Mouse (Mus musculus) brain, embryonic 18.5 days (tissue): ENCODE results near the gene Ccdc15.
"Not testable (repeated sequence)": the region's sequence is repeated elsewhere in the genome, so short reads cannot be mapped to it uniquely, and the experiment has no call there.

ENCODE experiments used
- DNase-seq: peaks from one replicate; pipeline ENCODE4 v3.0.0-alpha.2; 2012; ENCODE audit warnings: low read depth, low spot score

The Ccdc15 gene

DNA sequence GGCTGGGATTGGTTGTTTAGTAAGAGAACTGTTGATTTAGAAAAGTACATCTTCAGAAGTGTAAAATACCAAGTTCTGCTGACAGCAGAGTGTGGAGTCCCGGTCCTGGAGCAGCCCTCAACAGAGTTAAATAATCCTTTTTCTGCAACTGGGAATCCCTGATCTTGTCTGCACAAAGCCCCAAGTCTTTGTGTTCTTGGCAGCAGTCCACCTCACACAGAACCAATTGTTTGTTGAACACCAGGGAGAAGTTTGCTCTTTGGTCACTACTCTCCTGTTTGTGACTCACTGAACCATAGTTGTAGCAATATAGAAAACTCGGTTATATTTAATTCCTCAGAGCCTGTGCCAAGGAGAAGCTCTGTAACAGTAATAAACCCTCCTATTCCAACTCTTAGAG, 3.0 kb upstream of the Ccdc15 start:
- no peak for DNase-seq

DNA sequence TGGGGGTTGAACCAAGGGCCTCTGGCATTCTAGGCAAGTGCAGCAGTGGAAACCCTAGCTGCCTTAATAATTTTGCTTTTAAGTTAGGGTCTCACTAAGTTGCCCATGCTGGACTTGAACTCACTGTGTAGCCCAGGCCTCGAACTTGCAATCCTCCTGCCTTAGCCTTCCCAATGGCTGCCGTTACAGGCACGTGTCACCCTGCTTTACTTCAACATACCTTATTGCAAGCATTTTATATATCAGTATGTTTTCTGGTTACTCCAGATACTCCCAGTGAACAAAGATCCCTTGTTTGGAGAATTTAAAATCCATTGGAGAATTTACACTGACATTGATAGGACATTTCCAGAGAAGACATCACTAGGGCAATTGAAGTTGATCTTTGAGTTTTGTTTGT, 818 bp upstream of the Ccdc15 start:
- DNase-seq: no peak

DNA sequence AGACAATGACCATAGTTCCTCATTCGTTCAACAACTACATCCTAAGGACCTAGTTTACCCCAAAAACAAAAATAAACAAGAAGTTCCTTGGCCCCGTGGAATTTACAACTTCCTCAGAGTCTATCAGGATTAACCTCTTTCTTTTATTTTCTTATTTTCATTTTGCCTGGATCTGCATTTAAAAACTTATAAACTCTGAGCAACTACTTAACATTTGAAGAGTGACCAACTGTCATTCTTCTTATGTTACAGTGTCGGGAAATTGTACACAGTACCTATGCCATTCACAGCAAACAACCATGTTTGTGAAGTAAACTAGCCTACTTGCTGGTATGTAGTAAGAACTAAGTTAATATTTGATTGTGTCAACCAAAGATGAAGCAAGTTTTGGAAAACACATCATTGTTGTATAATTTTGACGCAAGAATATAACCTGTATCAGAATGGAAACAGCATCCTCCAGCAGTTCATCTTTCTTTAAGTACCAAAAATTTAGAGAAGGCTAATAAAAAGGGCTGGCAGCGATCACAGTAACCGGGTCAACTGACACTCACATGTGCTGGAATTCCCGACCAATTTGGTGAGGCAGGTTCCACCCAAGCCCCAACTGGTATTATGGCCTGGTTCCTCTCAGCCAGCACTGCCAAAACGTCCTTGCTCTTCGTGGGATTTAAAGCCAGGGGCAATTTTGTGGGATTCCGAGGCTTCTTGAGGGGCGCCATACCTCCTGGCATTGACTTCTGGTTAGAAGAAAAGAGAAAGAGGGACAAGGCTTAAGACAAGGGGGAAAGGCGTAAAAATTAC, 846 bp downstream of the Ccdc15 start:
- DNase-seq: no peak

DNA sequence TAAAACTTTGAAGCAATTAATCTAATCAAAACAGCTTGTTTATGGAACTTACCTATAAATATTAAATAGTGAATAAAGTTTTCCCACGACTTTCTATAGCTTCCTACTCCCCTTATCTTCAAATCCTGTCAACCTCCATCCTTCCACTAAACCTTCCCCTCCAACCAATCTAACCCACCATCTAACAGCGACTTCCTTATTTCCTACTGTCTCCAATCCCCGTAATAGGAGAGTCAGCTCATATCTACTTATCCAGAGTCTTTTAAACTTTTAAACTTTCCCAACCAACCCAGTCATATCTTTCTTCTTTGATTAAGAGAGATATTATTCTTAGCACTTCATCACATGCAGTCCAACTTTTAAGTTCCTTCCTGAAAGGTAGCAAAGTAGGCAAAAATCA, 2.8 kb downstream of the Ccdc15 start:
- DNase-seq: no peak

DNA sequence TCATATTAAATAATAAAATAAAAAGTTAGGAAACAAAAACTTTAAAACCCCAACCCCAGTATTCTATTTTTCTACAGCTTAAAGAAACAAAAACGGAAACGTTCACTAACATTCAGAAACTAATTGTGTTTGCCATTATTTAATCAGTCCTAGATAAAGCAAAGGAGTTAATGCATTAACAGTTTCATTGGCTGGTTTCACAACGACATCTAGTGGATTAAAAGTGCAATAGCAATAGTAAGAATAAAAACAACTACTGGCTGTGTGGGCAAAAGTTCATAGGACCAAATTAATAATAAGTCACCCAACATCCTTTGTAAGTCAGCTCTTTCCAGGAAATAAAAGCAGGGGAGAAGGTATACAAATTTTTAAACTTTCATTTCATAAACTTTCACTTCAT, 18.8 kb downstream of the Ccdc15 start:
- DNase-seq: no peak

DNA sequence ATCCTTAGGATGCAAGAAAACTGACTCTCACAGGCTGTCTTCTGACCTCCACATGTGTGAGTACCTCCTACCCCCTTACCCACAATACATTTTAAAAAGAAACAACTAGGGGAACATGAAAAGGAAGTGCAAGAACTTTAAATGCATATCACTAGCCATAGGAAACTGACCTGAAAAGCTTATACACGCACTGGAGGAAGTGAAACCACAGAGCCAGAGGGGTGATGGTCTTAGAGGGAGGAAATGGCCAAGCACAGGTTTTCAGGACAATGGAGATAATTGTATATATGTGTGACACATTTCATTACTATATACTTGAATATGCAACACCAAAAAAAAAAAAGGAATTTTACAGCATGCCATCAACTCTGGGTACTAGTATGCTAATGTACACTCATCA, 46.5 kb downstream of the Ccdc15 start:
- DNase-seq: no peak

DNA sequence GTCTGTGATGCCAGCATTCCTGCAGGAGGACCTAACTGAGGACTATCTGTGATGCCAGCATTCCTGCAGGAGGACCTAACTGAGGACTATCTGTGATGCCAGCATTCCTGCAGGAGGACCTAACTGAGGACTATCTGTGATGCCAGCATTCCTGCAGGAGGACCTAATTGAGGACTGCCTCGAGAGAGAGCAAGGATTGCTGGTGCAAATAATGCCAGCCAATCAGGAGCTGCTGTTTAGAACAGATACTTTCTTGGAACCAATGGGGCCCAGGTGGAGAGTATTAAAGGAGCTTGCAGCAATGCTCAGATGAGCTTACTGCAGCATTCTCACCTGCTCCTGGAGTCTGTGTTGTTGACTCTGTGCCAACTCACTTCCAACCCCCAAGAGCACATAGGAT, 47.7 kb downstream of the Ccdc15 start:
- not testable (repeated sequence) for DNase-seq

DNA sequence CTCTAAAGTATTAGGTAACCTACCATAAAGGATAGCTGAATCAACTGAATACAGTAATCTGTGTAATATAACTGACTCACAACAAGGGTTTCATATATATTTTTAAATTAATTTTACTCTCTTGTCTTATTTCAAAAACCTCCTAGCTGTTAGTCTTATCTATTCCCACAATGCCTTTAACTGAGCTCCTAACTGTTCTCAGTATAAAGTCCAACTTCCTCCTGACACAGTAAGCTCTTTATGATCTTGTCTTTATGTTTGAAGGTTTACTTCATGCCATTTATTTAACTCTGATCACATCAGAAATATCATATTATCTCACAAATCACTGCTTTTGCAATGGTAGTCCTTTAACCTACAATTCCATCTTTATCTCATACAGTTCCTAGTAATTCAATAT, 52.6 kb downstream of the Ccdc15 start:
- no peak for DNase-seq

DNA sequence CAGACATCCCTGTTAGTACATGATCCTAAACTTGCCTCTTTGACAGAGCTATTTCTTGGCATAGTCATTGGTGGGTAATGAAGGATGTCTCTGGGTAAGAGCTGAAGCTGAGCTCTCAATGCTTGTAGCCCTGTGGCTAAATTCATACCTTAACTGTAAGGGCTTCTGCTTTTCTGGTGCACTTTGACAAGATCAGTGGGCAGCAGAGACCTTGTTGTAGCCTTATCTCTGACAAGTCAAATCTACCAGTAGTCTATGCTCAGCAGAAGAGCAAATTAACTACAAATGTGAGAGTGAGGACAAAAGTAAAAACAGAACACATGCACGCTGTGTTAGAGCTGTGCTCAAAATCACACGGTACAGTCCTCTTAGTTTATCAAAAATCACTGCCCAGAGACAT, 81.6 kb downstream of the Ccdc15 start:
- no peak for DNase-seq

DNA sequence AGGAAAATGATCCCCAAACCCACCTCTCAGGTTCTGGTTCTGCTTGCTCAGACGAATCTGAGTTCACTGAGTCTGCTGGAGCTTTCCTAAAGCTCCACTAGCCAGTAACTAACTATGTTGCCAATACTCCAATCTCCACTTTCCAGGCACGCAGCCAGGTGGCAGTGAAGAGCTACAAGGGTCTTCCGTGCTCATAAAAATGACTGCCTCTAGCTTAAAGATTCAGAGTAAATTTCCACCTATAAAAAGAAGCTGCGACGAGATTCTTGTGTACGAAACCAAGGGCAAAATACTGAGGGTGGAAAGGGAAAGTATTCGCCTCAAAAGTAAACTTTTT, 92.4 kb downstream of the Ccdc15 start:
- DNase-seq: peak; percentile 49

DNA sequence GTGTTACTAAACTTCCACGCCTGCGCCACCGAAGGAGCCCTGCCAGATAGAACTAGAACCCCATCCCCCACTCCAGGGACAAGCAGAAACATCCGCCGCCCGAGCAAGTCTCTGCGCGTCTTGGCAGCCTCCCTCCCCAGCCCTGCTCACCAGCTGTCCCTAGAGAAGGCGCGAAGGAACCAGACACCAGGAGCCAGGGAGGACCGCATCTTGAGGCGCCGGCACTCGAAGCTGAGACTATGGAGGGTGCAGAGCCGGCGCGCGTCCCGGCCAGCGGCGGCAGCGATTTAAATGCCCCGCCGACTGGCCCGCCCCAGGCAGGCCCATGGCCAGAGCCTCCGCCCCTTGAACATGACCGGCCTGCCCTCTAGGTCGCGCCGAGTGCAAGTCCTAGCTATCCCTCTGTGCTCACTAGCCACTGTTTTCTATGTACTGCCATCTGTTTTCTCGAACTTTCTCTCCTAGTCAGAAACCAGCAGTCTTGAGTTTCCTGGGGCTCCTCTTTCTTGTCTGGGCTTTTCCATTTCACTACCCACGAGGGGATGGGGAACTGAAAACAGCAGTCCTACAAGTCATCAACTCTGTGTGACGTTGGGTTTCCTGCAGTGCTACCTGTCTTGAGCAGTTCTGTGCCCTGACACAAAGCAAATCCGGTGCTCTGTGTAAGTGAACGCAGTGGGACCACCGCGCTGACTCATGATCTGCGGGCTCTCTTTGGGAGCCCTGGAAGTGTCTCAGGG, 92.9 kb downstream of the Ccdc15 start, which contains the start of gene Slc37a2:
Slc37a2 (minus strand) TSS at position 590 of the 740 bp plus-strand sequence.
- peak; percentile 43 for DNase-seq

DNA sequence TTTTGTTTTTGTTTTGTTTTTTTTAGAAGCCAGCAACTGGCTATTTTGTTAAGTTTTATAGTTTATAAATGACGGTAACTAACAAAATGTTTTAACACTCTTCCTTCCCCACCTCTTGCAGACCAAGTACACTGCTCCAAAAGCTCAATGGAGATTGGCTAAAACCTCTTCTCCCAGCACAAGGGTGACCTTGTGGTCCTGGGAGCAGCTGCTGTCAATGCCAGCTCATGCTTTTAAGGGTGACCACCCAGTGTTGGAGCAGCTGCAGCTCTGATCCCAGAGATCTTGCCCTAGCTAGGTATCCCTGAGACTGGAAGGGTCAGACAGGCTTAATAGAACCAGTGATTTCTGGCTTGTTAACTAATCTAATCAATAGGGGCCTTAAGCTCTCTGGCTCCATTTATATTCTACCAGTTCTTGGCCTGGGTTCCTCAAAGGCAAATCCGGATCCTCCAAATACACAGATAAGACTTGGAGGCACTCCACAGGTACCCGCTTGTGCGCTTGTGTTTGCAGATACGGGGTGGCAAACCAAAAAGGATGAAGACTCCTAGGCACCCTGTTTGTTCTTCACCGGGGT, 93.6 kb downstream of the Ccdc15 start:
- no peak for DNase-seq

DNA sequence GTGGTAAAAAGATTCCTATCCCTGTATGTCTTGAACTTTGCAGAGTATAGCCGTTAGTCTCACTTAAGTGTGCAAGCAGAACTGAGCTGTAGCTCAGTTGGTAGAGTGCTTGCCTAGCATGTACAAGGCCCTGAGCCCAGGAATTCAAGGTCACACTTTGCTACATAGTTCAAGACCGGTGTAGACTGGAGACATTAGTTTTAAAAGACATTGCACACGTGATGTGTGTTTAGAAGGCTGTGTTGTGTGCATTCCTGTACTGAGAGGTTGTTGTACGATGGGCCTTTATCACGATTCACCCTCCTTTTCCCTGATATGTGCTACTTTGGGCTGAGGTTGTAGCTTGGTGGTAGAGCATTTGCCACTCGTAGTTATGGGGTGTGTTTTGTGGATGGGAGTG, 97.6 kb downstream of the Ccdc15 start:
- no peak for DNase-seq

DNA sequence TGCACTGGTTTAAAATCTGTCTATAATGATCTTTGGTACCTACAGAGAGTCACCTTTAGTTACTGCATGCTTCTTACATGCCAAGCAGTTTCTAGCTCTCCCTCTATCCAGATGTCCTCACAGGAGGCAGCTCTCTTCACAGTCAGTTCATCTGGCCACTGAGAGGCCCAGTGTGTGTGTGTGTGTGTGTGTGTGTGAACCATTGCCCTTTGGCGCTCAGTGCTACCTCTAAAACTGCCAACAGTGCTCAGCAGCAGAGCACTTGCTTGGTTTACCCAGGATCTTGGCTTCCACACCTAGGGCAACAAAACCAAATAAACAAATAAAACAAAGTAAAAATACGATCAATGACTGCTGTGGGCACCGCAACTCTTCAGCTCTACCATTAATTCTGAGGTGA, 98.3 kb downstream of the Ccdc15 start:
- DNase-seq: no peak

DNA sequence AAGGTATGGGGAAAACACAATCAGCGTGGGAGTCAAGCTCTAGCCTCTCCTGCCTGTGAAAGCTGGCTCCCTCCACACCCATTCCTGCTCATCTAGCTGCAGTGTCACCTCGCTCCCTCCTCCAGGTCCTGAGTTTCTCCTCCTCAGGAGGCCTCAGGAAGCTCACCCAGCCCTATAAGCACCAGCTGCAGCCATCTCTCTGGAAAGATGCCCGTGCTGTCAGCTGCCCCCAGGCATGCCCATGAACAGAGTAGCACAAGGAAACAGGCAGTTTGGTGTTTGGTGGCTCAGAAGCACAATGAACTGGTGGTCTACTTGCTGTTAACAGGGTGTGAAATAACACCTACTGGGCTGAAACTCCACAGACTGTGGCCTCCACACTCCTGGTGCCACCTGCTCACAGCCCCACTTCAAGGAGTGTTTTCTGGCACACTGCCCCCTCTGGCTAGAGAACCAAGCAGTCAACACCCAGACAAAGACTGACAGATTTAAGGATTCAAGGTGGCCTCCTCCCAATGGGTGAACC, 99.8 kb downstream of the Ccdc15 start:
- no peak for DNase-seq

DNA sequence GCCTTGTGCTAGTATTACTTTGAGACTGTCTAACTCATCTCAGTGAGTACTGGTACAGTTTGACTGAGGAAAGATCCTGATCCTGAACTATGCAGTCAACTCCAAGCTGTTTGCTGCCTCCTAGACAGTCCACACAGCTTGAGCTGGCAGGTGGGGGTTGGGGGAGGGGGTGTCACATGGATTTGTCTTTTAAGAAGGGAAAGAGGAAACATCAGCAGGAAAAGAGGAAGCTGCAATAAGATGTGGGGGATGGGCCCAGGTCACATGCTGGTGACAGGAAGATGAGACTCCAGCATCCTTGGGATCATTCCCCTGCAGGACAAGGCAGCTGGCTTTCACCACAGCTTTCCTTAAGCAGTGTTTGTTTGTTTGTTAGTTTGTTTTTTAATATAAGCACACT, 100.8 kb downstream of the Ccdc15 start:
- DNase-seq: no peak

DNA sequence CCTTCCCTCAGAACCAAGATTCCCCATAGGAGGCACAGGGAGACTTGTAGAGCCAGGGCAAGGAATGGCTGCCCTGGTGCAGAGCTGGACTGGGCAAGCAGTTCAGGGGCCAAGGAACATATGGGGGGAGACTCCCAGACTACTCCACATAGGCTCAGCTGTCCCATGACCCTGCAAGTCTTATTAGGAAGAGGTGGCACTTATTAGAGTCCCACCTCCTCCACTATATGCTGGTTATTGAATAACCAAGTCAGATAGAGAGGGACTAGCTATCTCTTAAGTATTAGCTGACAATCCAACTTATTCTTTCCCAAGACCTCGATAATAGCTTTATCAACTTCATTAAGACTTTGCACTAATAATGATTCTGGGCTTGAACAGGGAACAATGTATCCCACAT, 102.4 kb downstream of the Ccdc15 start:
- no peak for DNase-seq

DNA sequence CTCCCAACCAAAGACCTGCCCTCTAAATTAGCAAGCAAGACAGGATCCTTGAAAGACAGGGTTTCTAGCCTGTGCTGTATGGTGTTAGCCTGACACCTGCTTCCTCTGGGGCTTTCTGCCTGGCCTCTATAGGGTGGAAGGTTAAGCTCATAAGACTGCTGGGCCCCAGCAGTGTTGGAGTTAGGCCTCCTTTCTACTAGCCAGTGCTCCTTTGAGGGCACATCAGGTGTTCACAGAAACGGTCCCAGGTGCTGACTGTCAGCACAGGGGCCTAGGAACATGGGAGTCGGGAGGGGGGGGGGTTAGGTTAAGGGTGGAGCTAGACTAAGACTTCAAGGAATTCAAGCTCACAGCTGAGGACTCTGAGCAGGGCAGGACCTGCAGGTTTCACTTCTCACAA, 102.8 kb downstream of the Ccdc15 start:
- DNase-seq: no peak

DNA sequence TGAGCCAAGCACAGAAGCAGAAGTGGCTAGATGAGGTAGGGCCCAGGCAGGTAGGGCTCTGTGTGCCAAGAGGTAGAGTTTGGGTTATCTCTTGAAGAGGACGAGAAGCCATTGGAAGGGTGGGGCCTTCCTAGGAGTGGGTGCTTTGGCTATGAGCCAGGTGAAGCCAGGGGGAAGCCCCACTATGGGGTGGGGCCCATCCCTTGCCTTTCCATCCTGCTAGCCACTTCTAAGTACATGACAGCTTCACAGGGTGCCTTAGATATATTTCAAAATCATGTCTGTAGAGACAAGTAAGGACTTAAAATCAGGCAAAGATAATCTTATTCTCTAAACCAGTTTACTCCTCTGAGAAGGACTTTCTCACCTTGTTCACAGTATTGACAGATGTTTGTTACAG, 103.6 kb downstream of the Ccdc15 start:
- no peak for DNase-seq

DNA sequence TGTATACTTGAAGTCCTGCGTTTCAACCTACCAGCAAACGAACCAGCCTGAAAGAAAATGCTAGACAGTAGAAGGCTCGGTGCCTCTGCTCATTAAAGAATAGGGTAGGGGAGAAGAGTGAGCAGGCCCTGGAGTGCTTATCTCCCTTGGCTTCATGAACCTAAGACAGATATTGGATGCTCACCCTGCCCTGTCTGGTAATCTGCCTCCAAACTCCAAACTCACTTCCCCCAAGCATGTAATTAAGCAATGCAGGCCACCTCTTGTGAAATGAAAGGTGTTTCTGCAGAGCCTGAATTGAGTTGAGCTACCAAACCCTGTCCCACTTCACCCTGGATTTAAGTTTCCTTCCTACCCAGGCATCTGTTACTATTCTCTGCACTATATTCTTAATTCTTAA, 105.5 kb downstream of the Ccdc15 start:
- DNase-seq: no peak

DNA sequence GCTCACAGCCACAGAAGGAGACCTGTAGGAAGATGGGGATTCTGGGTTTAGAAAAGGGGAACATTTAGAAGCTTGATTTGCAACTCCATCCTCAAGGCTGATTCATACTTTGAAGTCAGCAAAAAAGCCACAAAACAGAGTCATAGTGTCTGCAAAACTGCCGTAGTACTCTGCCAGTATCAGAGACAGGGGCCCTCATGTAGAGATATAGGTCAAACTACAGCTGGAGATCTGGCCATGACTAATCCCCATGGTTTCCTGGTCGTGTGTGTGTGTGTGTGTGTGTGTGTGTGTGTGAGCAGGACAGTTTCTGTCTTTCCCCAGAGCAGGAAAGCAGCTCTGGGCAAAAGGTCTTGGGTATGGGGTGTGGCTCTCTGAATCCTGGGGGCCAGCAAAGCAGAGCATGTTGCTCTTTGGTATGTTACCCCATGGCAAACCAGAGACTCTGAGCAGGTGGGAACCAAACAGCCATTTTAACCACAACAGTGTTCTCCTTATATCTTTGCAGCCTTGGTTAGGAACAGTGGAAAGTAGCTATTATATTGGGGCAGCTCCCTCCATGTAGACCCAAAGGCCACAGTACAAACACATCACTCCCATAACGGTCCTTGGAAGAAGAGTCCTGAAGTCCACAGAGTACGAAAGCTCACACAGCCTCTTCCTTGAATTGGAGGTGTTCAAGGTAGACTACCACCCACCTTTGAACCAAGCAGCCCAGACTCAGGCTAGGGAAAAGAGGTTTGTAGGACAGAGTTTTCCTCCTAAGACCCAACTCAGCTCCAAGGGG, 112.1 kb downstream of the Ccdc15 start:
- no peak for DNase-seq
